Mouse (Mus musculus): Measurements from ENCODE around the gene Nfatc3. TPM values are rescaled to one million over a fixed set of nuclear protein-coding genes. Genes with fewer than 3 reads are reported as not detected.

Gene Nfatc3
- polyA plus RNA-seq, 1 experiment from 2014 or later, result 5.7 TPM

DNA sequence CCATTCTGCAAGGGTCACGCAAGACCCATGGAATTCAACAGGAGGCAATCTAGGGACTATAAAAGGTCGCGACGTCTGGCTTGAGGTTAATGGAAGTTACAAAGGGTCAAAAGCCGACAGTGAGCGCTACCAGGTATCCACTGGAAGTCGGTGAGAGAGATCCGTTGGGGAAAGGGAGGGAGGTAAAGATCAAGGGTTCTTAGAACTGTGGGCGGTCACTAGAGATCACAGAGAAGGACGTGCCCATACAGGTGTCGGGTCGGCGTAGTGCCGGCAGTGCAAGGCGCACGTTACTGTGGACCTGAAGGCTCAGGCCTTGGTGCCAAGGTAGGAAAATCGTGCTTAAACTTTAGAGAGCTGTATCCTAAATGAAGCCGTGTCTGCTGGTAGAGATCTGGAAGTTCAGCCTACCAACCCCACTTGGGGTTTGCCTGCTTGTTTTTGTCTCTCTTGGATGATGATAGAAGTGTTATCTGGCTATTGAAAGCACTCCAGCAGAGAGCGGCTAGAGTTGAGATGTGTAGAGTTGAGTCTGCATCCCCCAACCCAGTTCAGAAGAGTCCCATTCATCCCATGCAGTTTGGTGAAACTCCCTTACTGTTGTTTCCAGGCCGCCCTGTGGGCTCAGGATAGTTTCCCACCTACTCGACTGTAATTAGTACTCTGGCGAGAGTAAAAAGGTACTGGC lies 78.7 kb downstream of the Nfatc3 start:
- Histone ChIP-seq H3K4me1 (ENCODE audit: insufficient read depth, low read length) (peaks cover 42% of the 10 kb centered on the region; the same call in 1 of the 2 replicates), H3K4me2 (replicated peaks; ENCODE audit: low read depth, low read length) (peak overlapping the region; percentile 85), H3K36me3 (ENCODE audit: insufficient read depth, low read length) (peaks cover 6% of the 10 kb centered on the region), H3K9ac (replicated peaks; ENCODE audit: low read length) (peak overlapping the region; percentile 70), H3K27me3 (ENCODE audit: insufficient read depth, low read length) (peaks cover 26% of the 10 kb centered on the region), H3K9me3 (ENCODE audit: low read length) (no peaks in the 10 kb centered on the region), H3K4me3 (ENCODE audit: low read length) (peak overlapping the region; percentile 61), H3K27ac (ENCODE audit: low read length) (peak overlapping the region; percentile 77)
- ATAC-seq (ENCODE audit: low FRiP score, low TSS enrichment), result no peak
- WGBS, result 6% methylated on average over 22 of the region's 22 CpGs

DNA sequence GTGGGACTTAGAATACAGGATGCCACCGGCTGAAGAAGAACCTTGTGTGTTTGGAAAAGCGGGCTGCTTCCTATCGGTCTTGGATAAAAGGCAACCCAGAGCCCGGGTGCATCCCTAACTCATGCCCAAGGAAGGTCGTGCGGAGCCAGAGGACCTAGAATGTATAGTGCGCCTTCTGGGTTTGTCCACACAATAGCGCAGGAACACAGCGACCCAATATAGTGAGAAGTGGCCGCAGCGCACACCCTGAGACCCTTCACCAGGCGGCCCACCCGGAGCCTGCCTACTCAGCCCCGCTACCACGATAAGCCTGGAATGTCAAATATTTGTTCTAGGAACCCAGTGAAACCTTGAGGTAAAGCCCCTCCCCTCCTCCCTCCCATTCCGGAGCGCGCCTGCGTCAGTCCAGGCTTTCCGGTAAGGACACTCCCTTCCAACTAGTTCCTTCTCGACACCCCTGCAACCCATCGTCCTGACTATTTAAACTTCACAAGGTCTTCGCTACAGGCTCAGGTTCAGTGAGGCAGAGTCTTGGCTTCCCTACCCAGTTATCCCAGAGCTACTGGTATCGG lies 79.4 kb downstream of the Nfatc3 start:
- Histone ChIP-seq H3K9ac (replicated peaks; ENCODE audit: low read length) (peak overlapping the region; percentile 70), H3K9me3 (ENCODE audit: low read length) (no peaks in the 10 kb centered on the region), H3K4me1 (ENCODE audit: insufficient read depth, low read length) (peaks cover 42% of the 10 kb centered on the region; the same call in 1 of the 2 replicates), H3K27me3 (ENCODE audit: insufficient read depth, low read length) (peaks cover 26% of the 10 kb centered on the region), H3K27ac (ENCODE audit: low read length) (peak overlapping the region; percentile 67), H3K4me3 (ENCODE audit: low read length) (peak overlapping the region; percentile 61), H3K4me2 (replicated peaks; ENCODE audit: low read depth, low read length) (peak overlapping the region; percentile 85), H3K36me3 (ENCODE audit: insufficient read depth, low read length) (no peaks in the 10 kb centered on the region; the same call in 1 of the 2 replicates)
- 0 out of 2 replicates have a peak, but pooled peaks have one; percentile 11 for ATAC-seq (ENCODE audit: low FRiP score, low TSS enrichment)
- under 1% methylated on average over 24 of the region's 24 CpGs for WGBS

DNA sequence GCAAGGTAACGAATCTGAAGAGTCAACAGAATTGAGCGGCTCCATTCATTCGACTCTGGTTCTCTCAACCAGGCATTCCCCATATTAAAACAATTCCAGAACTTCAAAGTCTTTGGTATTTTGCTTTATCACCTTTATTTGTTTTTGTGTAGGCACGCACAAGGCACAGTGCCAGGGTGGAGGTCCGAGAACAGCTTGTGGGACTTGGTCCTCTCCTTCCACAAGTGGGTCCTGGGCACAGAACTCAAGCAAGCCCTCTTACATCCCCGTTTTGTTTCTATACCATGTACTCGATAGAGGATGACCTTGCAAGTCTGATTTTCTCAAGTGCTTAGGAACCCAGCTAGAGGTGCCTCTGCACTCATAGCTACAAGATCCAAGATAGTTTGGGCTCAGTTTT lies 80.0 kb downstream of the Nfatc3 start:
- Histone ChIP-seq H3K9me3 (ENCODE audit: low read length) (no peaks in the 10 kb centered on the region), H3K4me1 (ENCODE audit: insufficient read depth, low read length) (peaks cover 42% of the 10 kb centered on the region; the same call in 1 of the 2 replicates), H3K9ac (replicated peaks; ENCODE audit: low read length) (peak overlapping the region; percentile 70), H3K27ac (ENCODE audit: low read length) (peak overlapping the region; percentile 67), H3K4me3 (ENCODE audit: low read length) (peak overlapping the region; percentile 61), H3K27me3 (ENCODE audit: insufficient read depth, low read length) (peaks cover 26% of the 10 kb centered on the region), H3K4me2 (replicated peaks; ENCODE audit: low read depth, low read length) (peak overlapping the region; percentile 85), H3K36me3 (ENCODE audit: insufficient read depth, low read length) (no peaks in the 10 kb centered on the region)
- no peak for ATAC-seq (ENCODE audit: low FRiP score, low TSS enrichment)
- WGBS, result 17% methylated on average over 7 of the region's 7 CpGs

DNA sequence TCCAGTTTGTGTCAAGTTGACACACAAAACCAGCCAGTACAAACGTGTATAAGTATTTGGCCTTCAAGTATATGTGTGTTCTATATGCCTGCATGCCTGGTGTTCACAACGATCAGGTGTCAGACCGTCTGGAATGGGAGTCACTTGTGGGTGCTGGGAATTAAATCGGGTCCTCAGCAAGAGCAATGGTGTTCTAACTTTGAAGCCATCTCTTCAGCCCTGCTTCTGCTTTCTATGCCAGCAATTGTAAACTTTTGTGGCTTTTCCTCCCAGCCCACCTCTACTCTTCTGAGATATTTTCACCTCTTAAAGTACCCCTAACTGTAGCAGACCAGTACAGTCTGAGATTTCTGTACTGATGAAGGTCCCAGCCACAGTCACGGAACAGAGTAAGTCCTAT lies 81.6 kb downstream of the Nfatc3 start:
- Histone ChIP-seq H3K9me3 (ENCODE audit: low read length) (no peaks in the 10 kb centered on the region), H3K4me1 (ENCODE audit: insufficient read depth, low read length) (peaks cover 30% of the 10 kb centered on the region; the same call in 1 of the 2 replicates), H3K36me3 (ENCODE audit: insufficient read depth, low read length) (no peaks in the 10 kb centered on the region), H3K4me2 (replicated peaks; ENCODE audit: low read depth, low read length) (no peak overlapping the region), H3K27me3 (ENCODE audit: insufficient read depth, low read length) (peaks cover 16% of the 10 kb centered on the region), H3K9ac (replicated peaks; ENCODE audit: low read length) (no peak overlapping the region), H3K27ac (ENCODE audit: low read length) (no peak overlapping the region), H3K4me3 (ENCODE audit: low read length) (no peak overlapping the region)
- 66% methylated on average over 5 of the region's 5 CpGs for WGBS
- no peak for ATAC-seq (ENCODE audit: low FRiP score, low TSS enrichment)

DNA sequence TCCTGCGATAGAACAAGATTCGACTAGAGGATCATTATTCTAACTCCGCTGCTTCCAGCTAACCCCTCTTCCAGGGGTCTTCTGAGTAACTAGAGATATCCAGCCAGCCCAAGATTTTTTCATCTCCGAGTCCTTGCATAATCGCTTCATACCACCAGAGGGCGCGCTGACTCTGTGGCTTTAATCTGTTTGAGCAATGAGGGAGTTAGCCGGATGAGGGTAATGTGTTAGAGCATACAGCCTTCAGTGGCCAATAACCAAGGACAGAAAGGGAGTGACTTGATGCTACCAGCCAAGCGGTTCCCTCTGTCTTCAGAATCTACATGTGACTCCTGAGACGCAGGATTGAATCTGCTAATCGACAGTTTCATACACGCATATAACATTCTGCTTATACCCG lies 82.1 kb downstream of the Nfatc3 start:
- Histone ChIP-seq H3K36me3 (ENCODE audit: insufficient read depth, low read length) (no peaks in the 10 kb centered on the region), H3K4me3 (ENCODE audit: low read length) (no peak overlapping the region), H3K27me3 (ENCODE audit: insufficient read depth, low read length) (peaks cover 14% of the 10 kb centered on the region), H3K4me1 (ENCODE audit: insufficient read depth, low read length) (peaks cover 25% of the 10 kb centered on the region; the same call in 1 of the 2 replicates), H3K9ac (replicated peaks; ENCODE audit: low read length) (no peak overlapping the region), H3K27ac (ENCODE audit: low read length) (no peak overlapping the region), H3K4me2 (replicated peaks; ENCODE audit: low read depth, low read length) (no peak overlapping the region), H3K9me3 (ENCODE audit: low read length) (no peaks in the 10 kb centered on the region)
- ATAC-seq (ENCODE audit: low FRiP score, low TSS enrichment), result 0 out of 2 replicates have a peak, but pooled peaks have one; percentile 29
- WGBS, result 13% methylated on average over 13 of the region's 13 CpGs

DNA sequence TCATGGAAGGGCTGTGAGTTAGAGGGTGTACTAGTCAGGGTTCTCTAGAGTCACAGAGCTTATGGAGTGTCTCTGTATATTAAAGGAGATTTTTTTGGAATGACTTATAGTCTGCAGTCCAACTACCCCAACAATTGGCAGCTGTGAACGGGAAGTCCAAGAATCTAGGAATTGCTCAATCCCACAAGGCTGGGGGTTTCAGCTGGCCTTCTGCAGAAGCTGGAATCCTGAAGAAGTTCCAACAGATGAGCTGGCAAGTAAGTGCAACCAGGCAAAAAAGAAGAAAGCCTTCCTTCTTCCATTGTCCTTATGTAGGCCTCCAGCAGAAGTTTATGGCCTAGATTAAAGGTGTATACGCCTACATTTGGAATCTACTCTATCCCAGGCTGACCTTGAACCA lies 86.7 kb downstream of the Nfatc3 start:
- Histone ChIP-seq H3K4me2 (replicated peaks; ENCODE audit: low read depth, low read length) (no peak overlapping the region), H3K9me3 (ENCODE audit: low read length) (no peaks in the 10 kb centered on the region), H3K36me3 (ENCODE audit: insufficient read depth, low read length) (no peaks in the 10 kb centered on the region), H3K4me3 (ENCODE audit: low read length) (no peak overlapping the region), H3K9ac (replicated peaks; ENCODE audit: low read length) (no peak overlapping the region), H3K27ac (ENCODE audit: low read length) (no peak overlapping the region), H3K27me3 (ENCODE audit: insufficient read depth, low read length) (no peaks in the 10 kb centered on the region), H3K4me1 (ENCODE audit: insufficient read depth, low read length) (0 out of 2 replicates have a peak, but pooled peaks cover 4% of the 10 kb centered on the region)
- WGBS, result 89% methylated on average over 2 of the region's 2 CpGs
- no peak for ATAC-seq (ENCODE audit: low FRiP score, low TSS enrichment)

DNA sequence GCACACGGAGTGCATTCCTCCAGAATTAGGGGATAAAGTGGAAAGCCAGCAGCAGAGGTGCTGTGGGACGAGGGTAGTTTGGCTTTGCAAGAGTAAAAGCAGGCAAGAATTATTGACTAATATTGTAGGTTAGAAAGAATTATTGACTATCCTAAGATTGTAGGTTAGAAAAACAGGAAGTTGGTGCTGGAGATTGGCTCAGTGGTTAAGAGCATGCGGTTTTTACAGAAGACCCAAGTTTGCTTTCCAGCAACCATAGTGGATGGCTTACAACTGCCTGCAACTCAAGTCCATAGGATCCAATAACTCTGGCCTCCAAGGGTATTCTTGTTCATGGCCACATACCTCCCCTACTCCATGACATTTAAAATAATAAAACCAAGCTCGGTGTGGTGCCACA lies 87.4 kb downstream of the Nfatc3 start:
- Histone ChIP-seq H3K4me2 (replicated peaks; ENCODE audit: low read depth, low read length) (no peak overlapping the region), H3K27me3 (ENCODE audit: insufficient read depth, low read length) (no peaks in the 10 kb centered on the region), H3K9ac (replicated peaks; ENCODE audit: low read length) (no peak overlapping the region), H3K4me3 (ENCODE audit: low read length) (no peak overlapping the region), H3K9me3 (ENCODE audit: low read length) (no peaks in the 10 kb centered on the region), H3K36me3 (ENCODE audit: insufficient read depth, low read length) (no peaks in the 10 kb centered on the region), H3K4me1 (ENCODE audit: insufficient read depth, low read length) (peaks cover 7% of the 10 kb centered on the region), H3K27ac (ENCODE audit: low read length) (no peak overlapping the region)
- no peak for ATAC-seq (ENCODE audit: low FRiP score, low TSS enrichment)
- WGBS, result 87% methylated on average over 4 of the region's 4 CpGs

DNA sequence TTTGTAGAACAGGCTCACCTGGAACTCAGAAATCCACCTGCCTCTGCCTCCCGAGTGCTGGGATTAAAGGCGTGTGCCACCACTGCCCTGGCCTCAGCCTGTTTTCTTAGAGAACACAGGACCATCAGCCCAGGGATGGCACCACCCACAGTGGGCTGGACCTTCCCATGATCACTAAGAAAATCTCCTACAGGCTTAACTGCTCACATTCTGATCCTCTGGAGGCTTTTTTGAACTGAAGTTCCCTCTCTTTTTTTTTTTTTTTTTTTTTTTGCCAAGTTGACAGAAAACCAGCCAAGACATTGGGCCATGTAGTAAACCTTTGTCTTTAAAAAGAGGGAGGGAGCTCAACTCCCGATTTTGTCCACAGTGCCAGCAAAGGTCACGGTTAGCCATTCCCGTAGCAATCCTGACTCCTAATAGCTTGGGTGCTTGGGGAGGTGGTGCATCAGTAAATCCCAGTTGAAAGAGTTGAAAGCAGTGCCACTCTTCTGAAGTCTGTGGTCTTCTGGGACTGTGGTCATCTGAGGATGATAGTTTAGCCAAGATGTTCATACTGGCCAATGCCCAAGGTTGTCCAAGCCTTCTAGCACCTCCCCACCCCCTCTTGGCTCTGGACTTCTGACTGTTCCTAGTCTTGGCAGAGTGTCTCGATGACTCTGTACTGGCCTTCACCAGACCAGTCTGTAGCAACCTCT lies 89.4 kb downstream of the Nfatc3 start:
- H3K27ac ChIP-seq (ENCODE audit: low read length), result no peak overlapping the region
- H3K9ac ChIP-seq (replicated peaks; ENCODE audit: low read length), result no peak overlapping the region
- WGBS, result 80% methylated on average over 6 of the region's 6 CpGs
- H3K4me2 ChIP-seq (replicated peaks; ENCODE audit: low read depth, low read length), result no peak overlapping the region
- no peak overlapping the region for H3K4me3 ChIP-seq (ENCODE audit: low read length)
- no peak for ATAC-seq (ENCODE audit: low FRiP score, low TSS enrichment)
- H3K27me3 ChIP-seq (ENCODE audit: insufficient read depth, low read length), result no peaks in the 10 kb centered on the region
- H3K36me3 ChIP-seq (ENCODE audit: insufficient read depth, low read length), result no peaks in the 10 kb centered on the region
- peaks cover 18% of the 10 kb centered on the region for H3K4me1 ChIP-seq (ENCODE audit: insufficient read depth, low read length)
- H3K9me3 ChIP-seq (ENCODE audit: low read length), result no peaks in the 10 kb centered on the region

DNA sequence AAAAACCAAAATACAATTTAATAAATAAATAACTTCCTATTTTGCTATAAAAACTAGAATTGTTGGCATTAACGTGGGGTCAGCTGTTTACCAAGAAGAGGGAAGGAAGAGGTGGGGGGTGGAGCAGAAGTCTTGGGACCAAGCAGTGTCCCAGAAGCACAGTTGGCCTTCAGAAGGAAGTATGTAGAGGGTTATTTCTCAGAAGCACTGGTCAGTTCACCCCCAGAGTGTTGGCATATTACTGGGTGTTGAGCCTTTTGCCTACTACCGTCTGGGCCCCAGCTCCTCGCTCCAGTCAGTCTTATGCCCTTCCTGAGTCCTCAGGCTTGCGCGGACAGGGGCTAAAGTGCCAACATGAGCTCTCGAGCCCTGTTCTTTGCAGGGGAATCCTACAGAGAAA lies 90.4 kb downstream of the Nfatc3 start:
- no peaks in the 10 kb centered on the region for H3K27me3 ChIP-seq (ENCODE audit: insufficient read depth, low read length)
- WGBS, result 89% methylated on average over 6 of the region's 6 CpGs
- no peak overlapping the region for H3K4me2 ChIP-seq (replicated peaks; ENCODE audit: low read depth, low read length)
- H3K9me3 ChIP-seq (ENCODE audit: low read length), result no peaks in the 10 kb centered on the region
- no peak for ATAC-seq (ENCODE audit: low FRiP score, low TSS enrichment)
- H3K27ac ChIP-seq (ENCODE audit: low read length), result no peak overlapping the region
- H3K4me3 ChIP-seq (ENCODE audit: low read length), result no peak overlapping the region
- H3K9ac ChIP-seq (replicated peaks; ENCODE audit: low read length), result no peak overlapping the region
- H3K36me3 ChIP-seq (ENCODE audit: insufficient read depth, low read length), result no peaks in the 10 kb centered on the region
- peaks cover 18% of the 10 kb centered on the region for H3K4me1 ChIP-seq (ENCODE audit: insufficient read depth, low read length)

Data from kidney, embryonic 16.5 days (tissue).